Mouse (Mus musculus): ENCODE data around the gene Tmem229b. TPM values are rescaled to one million over a fixed set of nuclear protein-coding genes. Genes with fewer than 3 reads are reported as not detected.
A peak's percentile ranks its signal among the peaks of the same experiment; 100 is the strongest.

Tmem229b gene
- total and polyA plus RNA-seq, 3 experiments = 13.8 to 20.5 TPM; not detected in 1

- Histone ChIP-seq H3K27ac (ENCODE audit: control insufficient read depth, low read depth, low read length) (no peak overlapping the region), H3K36me3 (ENCODE audit: control insufficient read depth in 1 of 2, insufficient read depth in 2 of 2, low read length in 2 of 2) (no peaks in the 10 kb centered on the region), H3K4me3 (ENCODE audit: control insufficient read depth in 1 of 2, insufficient read depth in 1 of 2, low read depth in 2 of 2, low read length in 2 of 2) (no peak overlapping the region), H3K9ac (ENCODE audit: control insufficient read depth, low read depth, low read length, poor library complexity, severe bottlenecking) (no peak overlapping the region), H3K4me1 (ENCODE audit: control insufficient read depth in 1 of 2, insufficient read depth in 2 of 2, low read length in 2 of 2) (no peaks in the 10 kb centered on the region; a peak in 1 of 4 replicates), H3K27me3 (ENCODE audit: control insufficient read depth in 1 of 2, insufficient read depth in 2 of 2, low read length in 2 of 2) (no peaks in the 10 kb centered on the region; a peak in 2 of 4 replicates), H3K9me3 (replicated peaks; ENCODE audit: insufficient read depth, low read length) (no peaks in the 10 kb centered on the region), H3K79me2 (ENCODE audit: control insufficient read depth, insufficient read depth, low read length, poor library complexity) (no peaks in the 10 kb centered on the region)
- TF ChIP-seq ETS1 (IDR thresholded peaks at IDR 0.05; ENCODE audit: low read depth, low read length) = no peak
- peak in 1 of 3 experiments; percentile 22; a peak in 2 of 6 replicates for TF ChIP-seq CTCF (IDR thresholded peaks at IDR 0.05 in 2 of 3, conservative IDR thresholded peaks at IDR 0.05 in 1 of 3; ENCODE audit: control insufficient read depth in 1 of 3, insufficient read depth in 1 of 3, low read depth in 2 of 3, low read length in 3 of 3, poor library complexity in 1 of 3, severe bottlenecking in 1 of 3)
- peak; percentile 25 for TF ChIP-seq RAD21 (IDR thresholded peaks at IDR 0.05; ENCODE audit: low read depth, low read length)
- TF ChIP-seq UBTF (IDR thresholded peaks at IDR 0.05; ENCODE audit: borderline replicate concordance, insufficient read depth, low read depth, low read length) = no peak
- TF ChIP-seq SMC3 (IDR thresholded peaks at IDR 0.05; ENCODE audit: low read depth, low read length) = peak; percentile 5; the same call in 1 of the 2 replicates
- DNase-seq (ENCODE audit: low read depth, low spot score) = peak; percentile 36
Observed at GRCm38 (mm10) chr12:78947161-78947560, 60.3 kb downstream of the Tmem229b start.

GRCm38 (mm10) chr12:78942931-78943330 lies 64.5 kb downstream of the Tmem229b start:
- no peak for DNase-seq (ENCODE audit: low read depth, low spot score)
- H3K27me3 ChIP-seq (ENCODE audit: control insufficient read depth in 1 of 2, insufficient read depth in 2 of 2, low read length in 2 of 2) = no peaks in the 10 kb centered on the region; a peak in 2 of 4 replicates
- H3K9ac ChIP-seq (ENCODE audit: control insufficient read depth, low read depth, low read length, poor library complexity, severe bottlenecking) = no peak overlapping the region
- TF ChIP-seq POLR2A (IDR thresholded peaks at IDR 0.05; ENCODE audit: control insufficient read depth in 1 of 2, insufficient read depth in 1 of 2, low read depth in 1 of 2, low read length in 2 of 2, poor library complexity in 1 of 2) (no peak), MYB (IDR thresholded peaks at IDR 0.05; ENCODE audit: low read depth, low read length) (no peak), TCF12 (IDR thresholded peaks at IDR 0.05; ENCODE audit: low read depth, low read length) (no peak), MAZ (IDR thresholded peaks at IDR 0.05; ENCODE audit: low read depth, low read length) (no peak), E2F4 (IDR thresholded peaks at IDR 0.05; ENCODE audit: borderline replicate concordance, low read depth, low read length) (no peak), GATA1 (IDR thresholded peaks at IDR 0.05; ENCODE audit: low read depth, low read length) (no peak), JUND (IDR thresholded peaks at IDR 0.05; ENCODE audit: low read depth, low read length) (no peak), MAX (IDR thresholded peaks at IDR 0.05; ENCODE audit: low read length) (no peak)
- no peak overlapping the region for H3K4me3 ChIP-seq (ENCODE audit: control insufficient read depth in 1 of 2, insufficient read depth in 1 of 2, low read depth in 2 of 2, low read length in 2 of 2)
- H3K4me1 ChIP-seq (ENCODE audit: control insufficient read depth in 1 of 2, insufficient read depth in 2 of 2, low read length in 2 of 2) = no peaks in the 10 kb centered on the region; a peak in 1 of 4 replicates
- no peaks in the 10 kb centered on the region for H3K9me3 ChIP-seq (replicated peaks; ENCODE audit: insufficient read depth, low read length)
- no peaks in the 10 kb centered on the region for H3K79me2 ChIP-seq (ENCODE audit: control insufficient read depth, insufficient read depth, low read length, poor library complexity)
- no peak overlapping the region for H3K27ac ChIP-seq (ENCODE audit: control insufficient read depth, low read depth, low read length)
- H3K36me3 ChIP-seq (ENCODE audit: control insufficient read depth in 1 of 2, insufficient read depth in 2 of 2, low read length in 2 of 2) = no peaks in the 10 kb centered on the region

GRCm38 (mm10) chr12:78940081-78940480 lies 67.3 kb downstream of the Tmem229b start:
- no peak overlapping the region for H3K27ac ChIP-seq (ENCODE audit: control insufficient read depth, low read depth, low read length)
- no peaks in the 10 kb centered on the region; a peak in 1 of 4 replicates for H3K4me1 ChIP-seq (ENCODE audit: control insufficient read depth in 1 of 2, insufficient read depth in 2 of 2, low read length in 2 of 2)
- no peaks in the 10 kb centered on the region for H3K36me3 ChIP-seq (ENCODE audit: control insufficient read depth in 1 of 2, insufficient read depth in 2 of 2, low read length in 2 of 2)
- H3K9ac ChIP-seq (ENCODE audit: control insufficient read depth, low read depth, low read length, poor library complexity, severe bottlenecking) = no peak overlapping the region
- H3K9me3 ChIP-seq (replicated peaks; ENCODE audit: insufficient read depth, low read length) = no peaks in the 10 kb centered on the region
- DNase-seq (ENCODE audit: low read depth, low spot score) = no peak
- peaks cover 0 to 2% of the 10 kb centered on the region in 2 experiments; a peak in 3 of 4 replicates for H3K27me3 ChIP-seq (ENCODE audit: control insufficient read depth in 1 of 2, insufficient read depth in 2 of 2, low read length in 2 of 2)
- TF ChIP-seq SIN3A (IDR thresholded peaks at IDR 0.05; ENCODE audit: low read length) (no peak), E2F4 (IDR thresholded peaks at IDR 0.05; ENCODE audit: borderline replicate concordance, low read depth, low read length) (no peak), MAX (IDR thresholded peaks at IDR 0.05; ENCODE audit: low read length) (no peak), RAD21 (IDR thresholded peaks at IDR 0.05; ENCODE audit: low read depth, low read length) (no peak), POLR2AphosphoS2 (IDR thresholded peaks at IDR 0.05; ENCODE audit: low read length) (no peak), ZMIZ1 (IDR thresholded peaks at IDR 0.05; ENCODE audit: low read depth, low read length) (no peak), ZKSCAN1 (IDR thresholded peaks at IDR 0.05; ENCODE audit: low read depth, low read length) (no peak), CHD1 (IDR thresholded peaks at IDR 0.05; ENCODE audit: low read depth, low read length) (no peak), ETS1 (IDR thresholded peaks at IDR 0.05; ENCODE audit: low read depth, low read length) (no peak), ELF1 (IDR thresholded peaks at IDR 0.05; ENCODE audit: low read depth, low read length) (no peak)
- no peaks in the 10 kb centered on the region for H3K79me2 ChIP-seq (ENCODE audit: control insufficient read depth, insufficient read depth, low read length, poor library complexity)
- no peak overlapping the region for H3K4me3 ChIP-seq (ENCODE audit: control insufficient read depth in 1 of 2, insufficient read depth in 1 of 2, low read depth in 2 of 2, low read length in 2 of 2)

Data from MEL (cell line).